ENCODE assay signal across 25 mouse cellular contexts in the genomic region with DNA sequence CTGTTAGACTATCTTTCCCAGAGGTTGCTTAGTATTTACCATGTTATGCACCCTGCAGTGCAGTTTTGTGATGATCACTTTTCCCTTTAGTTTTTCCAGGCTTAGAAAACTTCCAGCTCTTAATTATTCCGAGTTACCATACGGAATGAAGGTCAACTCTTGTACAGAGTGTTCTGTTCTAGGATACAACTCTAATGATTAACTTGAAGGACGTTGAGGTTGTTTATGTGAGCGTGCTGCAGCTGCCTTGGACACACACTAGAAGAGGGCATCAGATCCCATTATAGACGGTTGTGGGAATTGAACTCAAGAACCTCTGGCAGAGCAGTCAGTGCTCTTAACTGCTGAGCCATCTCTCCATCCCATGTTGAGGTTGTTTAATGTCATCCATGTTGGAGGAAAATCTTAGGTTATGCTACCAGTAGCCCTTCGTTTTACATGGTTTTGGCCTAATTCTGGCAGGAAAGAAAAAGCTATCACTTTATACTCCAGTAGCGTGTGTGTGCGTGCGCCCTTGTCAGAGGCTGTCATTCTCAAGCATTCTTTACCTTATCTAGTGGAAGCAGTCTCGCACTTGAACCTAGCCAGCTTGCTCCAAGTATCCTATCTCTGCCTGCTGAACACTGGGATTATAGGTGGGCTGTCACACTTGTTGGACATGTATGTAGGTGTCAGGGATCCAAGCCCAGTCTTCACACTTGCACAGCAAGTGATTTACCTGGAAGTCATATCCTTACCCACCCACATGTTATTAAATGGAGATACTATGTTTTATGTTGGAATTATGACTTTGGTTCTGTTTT. TPM values are rescaled to one million over a fixed set of nuclear protein-coding genes. Genes with fewer than 3 reads are reported as not detected.
DNase-seq lines count a peak whose midpoint lies in the region; ATAC-seq and TF ChIP-seq lines count a peak whose summit lies in the region.
"Had no signal": no experiment of that assay in that cellular context is flagged by ENCODE, and none has a peak within 500 bp of the region (broad histone marks: within the 10 kb centered on the region; RNA-seq: fewer than 3 reads in every experiment).

No protein-coding gene starts in this region.

- peaks cover 5% of the 10 kb centered on the region; the same call in 1 of the 2 replicates for H3K79me2 ChIP-seq in MEL (ENCODE audit: control insufficient read depth, insufficient read depth, low read length, poor library complexity)

- no peaks in the 10 kb centered on the region for H3K9me3 ChIP-seq in kidney, embryonic 16.5 days (ENCODE audit: low read length)
- no peaks in the 10 kb centered on the region for H3K9me3 ChIP-seq in MEL (replicated peaks; ENCODE audit: insufficient read depth, low read length)
- H3K9me3 ChIP-seq in kidney, postnatal 0 days (replicated peaks; ENCODE audit: low read length) = no peaks in the 10 kb centered on the region
- H3K9me3 ChIP-seq in liver, embryonic 14.5 days (ENCODE audit: control insufficient read depth, low read length) = no peaks in the 10 kb centered on the region
- H3K9me3 ChIP-seq in neural tube, embryonic 15.5 days (replicated peaks) = no peaks in the 10 kb centered on the region
- H3K9me3 ChIP-seq: forebrain, embryonic 15.5 days; stomach, embryonic 15.5 days had no signal

- no peak for TF ChIP-seq POLR2A in kidney, adult 2 months (IDR thresholded peaks at IDR 0.05; ENCODE audit: low read depth, low read length)
- TF ChIP-seq POLR2A in MEL (IDR thresholded peaks at IDR 0.05; ENCODE audit: control insufficient read depth in 1 of 2, insufficient read depth in 1 of 2, low read depth in 1 of 2, low read length in 2 of 2, poor library complexity in 1 of 2) = peak in 1 of 2 experiments; percentile 47; a peak in 2 of 4 replicates

- no peak for TF ChIP-seq RAD21 in MEL (IDR thresholded peaks at IDR 0.05; ENCODE audit: low read depth, low read length)

- peak overlapping the region; percentile 96 for H3K27ac ChIP-seq in kidney, adult 2 months (ENCODE audit: insufficient read depth, low read depth, low read length)
- no peak overlapping the region for H3K27ac ChIP-seq in kidney, embryonic 16.5 days (ENCODE audit: low read length)
- no peak overlapping the region for H3K27ac ChIP-seq in MEL (ENCODE audit: control insufficient read depth, low read depth, low read length)
- no peak overlapping the region for H3K27ac ChIP-seq in kidney, postnatal 0 days
- no peak overlapping the region for H3K27ac ChIP-seq in liver, embryonic 14.5 days
- no peak overlapping the region for H3K27ac ChIP-seq in neural tube, embryonic 15.5 days (replicated peaks)
- no peak overlapping the region for H3K27ac ChIP-seq in layer of hippocampus, adult 2 months
- H3K27ac ChIP-seq: forebrain, embryonic 15.5 days; stomach, embryonic 15.5 days had no signal

- H3K9ac ChIP-seq in kidney, embryonic 16.5 days (replicated peaks; ENCODE audit: low read length) = no peak overlapping the region
- no peak overlapping the region for H3K9ac ChIP-seq in MEL (ENCODE audit: control insufficient read depth, low read depth, low read length, poor library complexity, severe bottlenecking)
- no peak overlapping the region for H3K9ac ChIP-seq in kidney, postnatal 0 days (ENCODE audit: low read depth, low read length)
- H3K9ac ChIP-seq in liver, embryonic 14.5 days (replicated peaks) = no peak overlapping the region
- no peak overlapping the region for H3K9ac ChIP-seq in neural tube, embryonic 15.5 days (replicated peaks)
- H3K9ac ChIP-seq: forebrain, embryonic 15.5 days; stomach, embryonic 15.5 days had no signal

- intact Hi-C loops in left cerebral cortex, postnatal 14 days (cut with DNase I) = no loop called here

- 62% methylated on average over 10 of the region's 10 CpGs for WGBS in kidney, adult 2 months
- 87% methylated on average over 10 of the region's 10 CpGs for WGBS in kidney, embryonic 16.5 days
- 83% methylated on average over 10 of the region's 10 CpGs for WGBS in kidney, postnatal 0 days
- WGBS in liver, embryonic 14.5 days (ENCODE audit: insufficient replicate concordance) = 66% methylated on average over 10 of the region's 10 CpGs
- 93% methylated on average over 10 of the region's 10 CpGs for WGBS in neural tube, embryonic 15.5 days

- H3K4me3 ChIP-seq in kidney, adult 2 months (ENCODE audit: insufficient read depth, low read depth, low read length) = no peak overlapping the region
- H3K4me3 ChIP-seq in kidney, embryonic 16.5 days (ENCODE audit: low read length) = no peak overlapping the region
- no peak overlapping the region for H3K4me3 ChIP-seq in MEL (ENCODE audit: control insufficient read depth in 1 of 2, insufficient read depth in 1 of 2, low read depth in 2 of 2, low read length in 2 of 2)
- H3K4me3 ChIP-seq in kidney, postnatal 0 days (replicated peaks; ENCODE audit: low read depth, low read length) = no peak overlapping the region
- H3K4me3 ChIP-seq in liver, embryonic 14.5 days (ENCODE audit: insufficient read depth in 1 of 2, low read depth in 2 of 2, low read length in 2 of 2) = no peak overlapping the region
- H3K4me3 ChIP-seq in neural tube, embryonic 15.5 days (replicated peaks) = no peak overlapping the region
- H3K4me3 ChIP-seq in layer of hippocampus, adult 2 months = no peak overlapping the region
- H3K4me3 ChIP-seq: erythroblast, embryonic 14.5 days; forebrain, embryonic 15.5 days; stomach, embryonic 15.5 days had no signal

- TF ChIP-seq EP300 in MEL (IDR thresholded peaks at IDR 0.05; ENCODE audit: low read depth in 1 of 2, low read length in 2 of 2) = no peak
- no peak for TF ChIP-seq EP300 in liver, embryonic 14.5 days (IDR thresholded peaks at IDR 0.05; ENCODE audit: low read depth)

- no peak for ATAC-seq in kidney, embryonic 16.5 days (ENCODE audit: low FRiP score, low TSS enrichment)
- ATAC-seq in kidney, postnatal 0 days (replicated peaks; ENCODE audit: low FRiP score, low read depth) = peak; percentile 82
- peak; percentile 29; the same call in 1 of the 2 replicates for ATAC-seq in liver, embryonic 14.5 days (ENCODE audit: insufficient read depth)
- no peak for ATAC-seq in neural tube, embryonic 15.5 days (ENCODE audit: low FRiP score)
- ATAC-seq: forebrain, embryonic 15.5 days; hindbrain, embryonic 16.5 days had no signal

- peaks cover 8% of the 10 kb centered on the region for H3K4me1 ChIP-seq in kidney, adult 2 months (ENCODE audit: control insufficient read depth, insufficient read depth, low read length)
- H3K4me1 ChIP-seq in kidney, embryonic 16.5 days (ENCODE audit: insufficient read depth, low read length) = no peaks in the 10 kb centered on the region
- peaks cover 0 to 3% of the 10 kb centered on the region in 2 experiments; a peak in 1 of 4 replicates for H3K4me1 ChIP-seq in MEL (ENCODE audit: control insufficient read depth in 1 of 2, insufficient read depth in 2 of 2, low read length in 2 of 2)
- no peaks in the 10 kb centered on the region for H3K4me1 ChIP-seq in kidney, postnatal 0 days (replicated peaks; ENCODE audit: insufficient read depth, low read length)
- H3K4me1 ChIP-seq in liver, embryonic 14.5 days (replicated peaks; ENCODE audit: control insufficient read depth in 2 of 2, insufficient read depth in 2 of 2, low read length in 1 of 2) = peaks cover 0 to 3% of the 10 kb centered on the region in 2 experiments; a peak in 2 of 4 replicates
- H3K4me1 ChIP-seq in neural tube, embryonic 15.5 days = no peaks in the 10 kb centered on the region
- H3K4me1 ChIP-seq: forebrain, embryonic 15.5 days; stomach, embryonic 15.5 days had no signal

- DNase-seq in kidney, adult 2 months = peak; percentile 86
- no peak for DNase-seq in MEL (ENCODE audit: low read depth, low spot score)
- peak; percentile 31 for DNase-seq in kidney, postnatal 0 days (ENCODE audit: low spot score)
- no peak for DNase-seq in liver, embryonic 14.5 days (ENCODE audit: low read depth in 3 of 3, low spot score in 3 of 3)
- no peak for DNase-seq in left cerebral cortex, postnatal 14 days (ENCODE audit: low spot score in 2 of 2)
- DNase-seq in layer of hippocampus, adult 2 months (ENCODE audit: low spot score in 2 of 2) = no peak
- DNase-seq: cerebellum, adult 9-10 months; gastrocnemius, postnatal 25 days; left cerebral cortex, postnatal 4 days; lung, adult 18-20 months; retina, postnatal 1 day had no signal

- no peak for TF ChIP-seq CTCF in kidney, adult 2 months (conservative IDR thresholded peaks at IDR 0.05; ENCODE audit: insufficient read depth, insufficient read length, low read depth, low read length)
- no peak for TF ChIP-seq CTCF in MEL (IDR thresholded peaks at IDR 0.05 in 2 of 3, conservative IDR thresholded peaks at IDR 0.05 in 1 of 3; ENCODE audit: control insufficient read depth in 1 of 3, insufficient read depth in 1 of 3, low read depth in 2 of 3, low read length in 3 of 3, poor library complexity in 1 of 3, severe bottlenecking in 1 of 3)
- TF ChIP-seq CTCF in kidney, postnatal 0 days (IDR thresholded peaks at IDR 0.05; ENCODE audit: low read depth) = no peak
- no peak for TF ChIP-seq CTCF in liver, embryonic 14.5 days (IDR thresholded peaks at IDR 0.05; ENCODE audit: low read depth)
- TF ChIP-seq CTCF in layer of hippocampus, adult 2 months (conservative IDR thresholded peaks at IDR 0.05) = no peak

- H3K27me3 ChIP-seq in kidney, adult 2 months (replicated peaks; ENCODE audit: control insufficient read depth, insufficient read depth, low read length) = no peaks in the 10 kb centered on the region
- no peaks in the 10 kb centered on the region for H3K27me3 ChIP-seq in kidney, embryonic 16.5 days (ENCODE audit: insufficient read depth, low read length)
- H3K27me3 ChIP-seq in MEL (ENCODE audit: control insufficient read depth in 1 of 2, insufficient read depth in 2 of 2, low read length in 2 of 2) = no peaks in the 10 kb centered on the region
- H3K27me3 ChIP-seq in kidney, postnatal 0 days (ENCODE audit: insufficient read depth, low read length) = no peaks in the 10 kb centered on the region
- H3K27me3 ChIP-seq in liver, embryonic 14.5 days (ENCODE audit: control insufficient read depth, insufficient read depth, low read length) = no peaks in the 10 kb centered on the region
- H3K27me3 ChIP-seq in neural tube, embryonic 15.5 days (replicated peaks) = no peaks in the 10 kb centered on the region
- H3K27me3 ChIP-seq: forebrain, embryonic 15.5 days; stomach, embryonic 15.5 days had no signal

- H3K4me2 ChIP-seq in kidney, embryonic 16.5 days (replicated peaks; ENCODE audit: low read depth, low read length) = no peak overlapping the region
- H3K4me2 ChIP-seq in kidney, postnatal 0 days (ENCODE audit: low read length) = no peak overlapping the region
- no peak overlapping the region for H3K4me2 ChIP-seq in liver, embryonic 14.5 days (ENCODE audit: low read depth)
- no peak overlapping the region for H3K4me2 ChIP-seq in neural tube, embryonic 15.5 days
- H3K4me2 ChIP-seq: forebrain, embryonic 15.5 days; stomach, embryonic 15.5 days had no signal

- peaks cover 10% of the 10 kb centered on the region for H3K36me3 ChIP-seq in kidney, adult 2 months (ENCODE audit: control insufficient read depth, insufficient read depth, low read length)
- H3K36me3 ChIP-seq in kidney, embryonic 16.5 days (ENCODE audit: insufficient read depth, low read length) = peaks cover 43% of the 10 kb centered on the region
- H3K36me3 ChIP-seq in MEL (ENCODE audit: control insufficient read depth in 1 of 2, insufficient read depth in 2 of 2, low read length in 2 of 2) = peaks cover 12 to 44% of the 10 kb centered on the region in 2 experiments
- peaks cover 45% of the 10 kb centered on the region; the same call in 1 of the 2 replicates for H3K36me3 ChIP-seq in kidney, postnatal 0 days (ENCODE audit: insufficient read depth, low read length)
- peaks cover 66% of the 10 kb centered on the region for H3K36me3 ChIP-seq in liver, embryonic 14.5 days (replicated peaks; ENCODE audit: control insufficient read depth, insufficient read depth, low read depth)
- peaks cover 51% of the 10 kb centered on the region for H3K36me3 ChIP-seq in neural tube, embryonic 15.5 days

RNA-seq across cellular contexts. Expression of a gene that starts 19.9 kb away (rescaled TPM):
- polyA plus RNA-seq in kidney, adult 2 months (2012; rRNA removed) = 56.0 and 57.2 TPM in 2 replicates
- 115 and 119 TPM in 2 replicates for polyA plus RNA-seq in kidney, embryonic 16.5 days (2015; fragmentation: Nextera tagmentation; extraction: Ambion mirVana)
- total RNA-seq in MEL (2012; rRNA removed) = 64.6 and 67.3 TPM in 2 replicates
- polyA plus RNA-seq in MEL (2012; ENCODE audit: insufficient read depth in 1 of 2, insufficient read length in 2 of 2, low read depth in 1 of 2, low replicate concordance in 2 of 2, missing spikeins in 1 of 2) = 10 to 100 TPM; 54.5 to 57.9 TPM
- 97.2 and 99.1 TPM in 2 replicates for polyA plus RNA-seq in kidney, postnatal 0 days (2015; fragmentation: Nextera tagmentation; extraction: Ambion mirVana)
- 80.7 and 117 TPM in 2 replicates for polyA plus RNA-seq in liver, embryonic 14.5 days (2012; rRNA removed)
- 353 and 363 TPM in 2 replicates for polyA plus RNA-seq in liver, embryonic 14.5 days (2014; fragmentation: Nextera tagmentation; extraction: Ambion mirVana)
- 97.9 and 110 TPM in 2 replicates for polyA plus RNA-seq in neural tube, embryonic 15.5 days (2015; fragmentation: Nextera tagmentation; extraction: Ambion mirVana)
- 100 to 1,000 TPM; 123 to 136 TPM for total RNA-seq in left cerebral cortex, postnatal 14 days (2021)
- total RNA-seq in layer of hippocampus, adult 2 months (2021) = 100 to 1,000 TPM in 1 of 2 experiments, 10 to 100 TPM in 1; 99.1 to 107 TPM

RNA-seq across cellular contexts. Expression of a gene that starts 22.1 kb away (rescaled TPM):
- polyA plus RNA-seq in kidney, adult 2 months (2012; rRNA removed) = 189 and 213 TPM in 2 replicates
- polyA plus RNA-seq in kidney, embryonic 16.5 days (2015; fragmentation: Nextera tagmentation; extraction: Ambion mirVana) = 272 and 302 TPM in 2 replicates
- 417 and 425 TPM in 2 replicates for total RNA-seq in MEL (2012; rRNA removed)
- polyA plus RNA-seq in MEL (2012; ENCODE audit: insufficient read depth in 1 of 2, insufficient read length in 2 of 2, low read depth in 1 of 2, low replicate concordance in 2 of 2, missing spikeins in 1 of 2) = 100 to 1,000 TPM in 1 of 2 experiments, not detected in 1; 431 TPM
- 305 and 316 TPM in 2 replicates for polyA plus RNA-seq in kidney, postnatal 0 days (2015; fragmentation: Nextera tagmentation; extraction: Ambion mirVana)
- 75.8 and 90.5 TPM in 2 replicates for polyA plus RNA-seq in liver, embryonic 14.5 days (2012; rRNA removed)
- 196 and 199 TPM in 2 replicates for polyA plus RNA-seq in liver, embryonic 14.5 days (2014; fragmentation: Nextera tagmentation; extraction: Ambion mirVana)
- 251 and 260 TPM in 2 replicates for polyA plus RNA-seq in neural tube, embryonic 15.5 days (2015; fragmentation: Nextera tagmentation; extraction: Ambion mirVana)
- 10 to 100 TPM; 66.5 to 71.5 TPM for total RNA-seq in left cerebral cortex, postnatal 14 days (2021)
- total RNA-seq in layer of hippocampus, adult 2 months (2021) = 10 to 100 TPM; 74.0 to 78.7 TPM

RNA-seq across cellular contexts. Expression of a gene that starts 22.2 kb away (rescaled TPM):
- polyA plus RNA-seq in kidney, adult 2 months (2012; rRNA removed) = 4.3 and 6.9 TPM in 2 replicates
- polyA plus RNA-seq in kidney, embryonic 16.5 days (2015; fragmentation: Nextera tagmentation; extraction: Ambion mirVana) = 40.8 and 43.1 TPM in 2 replicates
- total RNA-seq in MEL (2012; rRNA removed) = 43.0 and 43.8 TPM in 2 replicates
- 10 to 100 TPM in 1 of 2 experiments, not detected in 1; 32.6 TPM for polyA plus RNA-seq in MEL (2012; ENCODE audit: insufficient read depth in 1 of 2, insufficient read length in 2 of 2, low read depth in 1 of 2, low replicate concordance in 2 of 2, missing spikeins in 1 of 2)
- polyA plus RNA-seq in kidney, postnatal 0 days (2015; fragmentation: Nextera tagmentation; extraction: Ambion mirVana) = 33.3 and 34.8 TPM in 2 replicates
- 4.4 and 6.0 TPM in 2 replicates for polyA plus RNA-seq in liver, embryonic 14.5 days (2012; rRNA removed)
- polyA plus RNA-seq in liver, embryonic 14.5 days (2014; fragmentation: Nextera tagmentation; extraction: Ambion mirVana) = 12.6 and 17.0 TPM in 2 replicates
- 28.1 and 34.8 TPM in 2 replicates for polyA plus RNA-seq in neural tube, embryonic 15.5 days (2015; fragmentation: Nextera tagmentation; extraction: Ambion mirVana)
- total RNA-seq in left cerebral cortex, postnatal 14 days (2021) = 10 to 100 TPM; 35.7 to 44.0 TPM
- total RNA-seq in layer of hippocampus, adult 2 months (2021) = 10 to 100 TPM; 42.8 to 50.8 TPM

RNA-seq across cellular contexts. Expression of a gene that starts 37.8 kb away (rescaled TPM):
- not detected in 2 replicates for polyA plus RNA-seq in kidney, adult 2 months (2012; rRNA removed)
- not detected in 2 replicates for polyA plus RNA-seq in kidney, embryonic 16.5 days (2015; fragmentation: Nextera tagmentation; extraction: Ambion mirVana)
- not detected in 2 replicates for total RNA-seq in MEL (2012; rRNA removed)
- polyA plus RNA-seq in MEL (2012; ENCODE audit: insufficient read depth in 1 of 2, insufficient read length in 2 of 2, low read depth in 1 of 2, low replicate concordance in 2 of 2, missing spikeins in 1 of 2) = not detected
- polyA plus RNA-seq in kidney, postnatal 0 days (2015; fragmentation: Nextera tagmentation; extraction: Ambion mirVana) = not detected in 2 replicates
- 0.13 and 0.19 TPM in 2 replicates for polyA plus RNA-seq in liver, embryonic 14.5 days (2012; rRNA removed)
- 0.33 and 0.38 TPM in 2 replicates for polyA plus RNA-seq in liver, embryonic 14.5 days (2014; fragmentation: Nextera tagmentation; extraction: Ambion mirVana)
- not detected in 2 replicates for polyA plus RNA-seq in neural tube, embryonic 15.5 days (2015; fragmentation: Nextera tagmentation; extraction: Ambion mirVana)
- not detected for total RNA-seq in left cerebral cortex, postnatal 14 days (2021)
- not detected for total RNA-seq in layer of hippocampus, adult 2 months (2021)
- total RNA-seq: adrenal gland, adult 18-20 months; adrenal gland, postnatal 4 days; common myeloid progenitor, adult 5-6 weeks; gastrocnemius, postnatal 25 days; heart, adult 8-10 months; hematopoietic stem cell, adult 5-6 weeks; left cerebral cortex, postnatal 4 days had no signal
- polyA plus RNA-seq: embryonic facial prominence, embryonic 11.5 days; erythroblast, embryonic 14.5 days; forebrain, embryonic 15.5 days; heart, embryonic 16.5 days; hindbrain, embryonic 16.5 days; stomach, embryonic 15.5 days; thymus, postnatal 0 days had no signal

Comparison
In these comparisons a context has a peak if more than half of its experiments do, and no peak if none do; other contexts are left out.
1. ATAC-seq: peak in kidney, postnatal 0 days (single experiment) and liver, embryonic 14.5 days (single experiment); none in kidney, embryonic 16.5 days (single experiment) and neural tube, embryonic 15.5 days (single experiment).
2. DNase-seq: peak in kidney, adult 2 months (single experiment) and kidney, postnatal 0 days (single experiment); none in MEL (single experiment), liver, embryonic 14.5 days (0 of 3), left cerebral cortex, postnatal 14 days (0 of 2) and layer of hippocampus, adult 2 months (0 of 2).